Mouse (Mus musculus): ENCODE results near the gene Cenpt.
"Not testable (repeated sequence)": the region's sequence is repeated elsewhere in the genome, so short reads cannot be mapped to it uniquely, and the experiment has no call there.

Cenpt gene

DNA sequence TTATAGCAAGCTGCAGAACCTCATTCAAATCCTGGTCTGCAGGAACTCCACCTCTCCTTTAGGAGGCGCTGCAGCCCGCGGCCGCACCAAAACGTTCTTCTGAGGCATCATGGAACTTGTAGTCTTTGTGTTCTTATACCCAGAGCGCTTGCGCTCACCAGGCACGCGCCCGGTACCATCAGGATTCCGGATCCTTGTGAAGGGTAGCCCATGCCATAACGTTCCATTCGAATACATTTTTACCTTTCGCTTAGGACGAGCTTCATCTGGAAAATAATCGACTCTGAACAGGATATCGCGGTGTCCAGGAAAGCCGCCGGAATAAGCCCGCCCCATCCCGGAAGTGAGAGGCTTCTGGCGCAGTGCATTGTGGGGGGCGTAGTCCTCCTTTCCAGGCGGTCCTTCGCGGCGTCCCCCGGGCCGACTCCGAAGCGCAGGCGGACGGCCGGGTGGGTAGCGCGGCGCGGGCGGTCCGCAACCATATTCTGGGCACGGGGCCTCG lies 1.7 kb upstream of the Cenpt start, which contains the start of gene Thap11:
TSS of gene Thap11 (plus strand) at position 418 of the 502 bp plus-strand sequence.
- peak; percentile 89 to 92 for DNase-seq (ENCODE audit: low spot score in 2 of 2)

DNA sequence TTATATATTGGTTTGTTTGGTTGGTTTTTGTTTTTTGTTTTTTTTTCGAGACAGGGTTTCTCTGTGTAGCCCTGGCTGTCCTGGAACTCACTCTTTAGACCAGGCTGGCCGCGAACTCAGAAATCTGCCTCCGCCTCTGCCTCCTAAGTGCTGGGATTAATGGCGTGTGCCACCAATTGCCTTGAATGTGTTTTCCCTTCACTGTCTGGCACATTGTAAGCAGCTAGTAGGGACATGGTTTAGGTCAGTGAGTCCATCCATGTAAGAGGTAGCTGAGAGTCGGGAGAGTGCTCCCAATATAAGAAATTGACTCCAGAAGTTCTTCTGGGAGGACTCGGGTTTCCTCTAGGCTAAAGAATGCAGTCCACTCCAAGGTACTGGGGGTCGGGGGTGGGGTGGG lies 1.2 kb upstream of the Cenpt start:
- DNase-seq (ENCODE audit: low spot score in 2 of 2), result no peak

DNA sequence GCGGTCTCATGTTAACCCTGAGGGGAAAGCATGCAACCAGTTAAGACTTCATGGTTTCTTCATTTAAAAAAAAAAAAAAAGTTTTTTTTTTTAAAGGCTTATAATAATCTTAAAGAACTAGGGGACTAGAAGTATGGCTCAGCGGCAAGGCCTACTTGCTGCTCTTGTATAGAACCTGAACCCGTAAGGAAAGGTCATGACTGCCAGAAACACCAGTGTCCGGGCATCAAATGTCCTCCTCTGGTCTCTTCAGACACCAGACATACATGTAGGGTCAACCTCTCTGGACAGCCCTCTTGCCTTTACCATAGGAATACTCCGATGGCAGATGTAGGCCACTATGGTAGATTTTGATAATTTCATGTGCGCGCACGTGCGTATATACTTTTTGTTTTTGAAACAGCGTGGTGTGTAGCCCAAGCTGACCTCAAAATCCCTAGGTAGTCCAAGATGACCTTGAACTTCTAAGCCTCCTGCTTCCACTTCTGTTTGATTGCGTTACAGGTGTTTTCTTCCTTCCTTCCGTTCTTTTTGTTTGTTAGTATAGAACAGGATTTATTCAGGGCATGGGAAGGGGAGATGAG lies 840 bp downstream of the Cenpt start:
- DNase-seq (ENCODE audit: low spot score in 2 of 2), result no peak

DNA sequence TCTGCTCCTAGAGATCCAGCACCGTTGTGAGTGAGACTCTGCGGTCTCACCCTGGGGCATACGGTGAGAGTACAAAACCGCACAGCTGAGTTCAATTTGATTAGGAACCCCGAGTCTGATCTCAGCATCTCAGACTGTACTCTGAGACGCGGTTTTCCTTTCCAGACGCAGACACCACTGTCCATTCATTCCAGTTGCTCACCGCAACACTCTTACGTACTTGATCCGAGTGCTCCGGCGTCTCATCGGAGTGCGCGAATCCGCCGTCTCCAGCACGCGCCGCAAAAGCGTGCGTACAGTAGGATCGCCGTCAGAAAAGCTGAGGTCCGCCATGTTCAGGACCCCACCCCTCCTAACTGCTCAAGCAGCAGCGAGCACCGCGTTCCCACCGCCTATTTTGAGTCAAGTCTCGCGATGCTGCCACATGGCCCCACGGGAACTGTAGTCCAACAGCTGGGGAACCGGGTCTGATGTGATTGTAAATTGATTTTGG lies 1.4 kb downstream of the Cenpt start:
- DNase-seq (ENCODE audit: low spot score in 2 of 2), result peak; percentile 89 to 91

DNA sequence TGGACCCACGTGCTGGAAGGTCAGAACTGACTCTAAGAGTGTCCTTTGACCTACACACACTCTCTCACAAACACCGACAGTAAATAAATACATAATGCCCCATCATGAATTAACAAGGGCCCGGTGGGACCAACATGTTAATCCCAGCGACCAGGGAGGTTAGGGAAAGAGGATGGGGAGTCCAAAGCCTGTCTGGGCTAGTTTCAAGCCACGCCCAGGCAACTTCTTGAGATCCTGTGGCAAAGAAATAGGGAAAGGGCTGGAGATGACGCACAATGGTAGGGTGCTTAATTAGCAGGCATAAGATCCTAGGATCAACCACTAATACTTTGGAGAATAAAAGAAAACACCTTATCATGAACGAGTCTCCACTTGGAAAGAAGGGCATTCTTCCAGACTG lies 2.5 kb downstream of the Cenpt start:
- DNase-seq (ENCODE audit: low spot score in 2 of 2), result no peak

DNA sequence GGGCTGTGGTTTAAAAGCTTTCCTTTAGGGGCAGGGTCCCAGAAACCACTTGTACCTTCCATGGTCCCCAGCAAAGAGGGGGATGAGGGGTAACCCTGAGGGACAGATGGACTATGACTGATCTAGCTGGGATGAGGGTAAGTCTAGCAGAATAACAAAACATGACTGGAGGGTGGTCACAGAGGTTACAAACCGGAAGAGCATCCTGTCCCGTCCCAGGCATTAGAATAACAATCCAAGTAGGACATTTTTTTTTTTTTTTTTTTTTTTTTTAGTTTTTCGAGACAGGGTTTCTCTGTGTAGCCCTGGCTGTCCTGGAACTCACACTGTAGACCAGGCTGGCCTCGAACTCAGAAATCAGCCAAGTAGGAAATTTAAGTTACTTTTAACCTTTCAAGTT lies 3.1 kb downstream of the Cenpt start:
- DNase-seq (ENCODE audit: low spot score in 2 of 2), result no peak

DNA sequence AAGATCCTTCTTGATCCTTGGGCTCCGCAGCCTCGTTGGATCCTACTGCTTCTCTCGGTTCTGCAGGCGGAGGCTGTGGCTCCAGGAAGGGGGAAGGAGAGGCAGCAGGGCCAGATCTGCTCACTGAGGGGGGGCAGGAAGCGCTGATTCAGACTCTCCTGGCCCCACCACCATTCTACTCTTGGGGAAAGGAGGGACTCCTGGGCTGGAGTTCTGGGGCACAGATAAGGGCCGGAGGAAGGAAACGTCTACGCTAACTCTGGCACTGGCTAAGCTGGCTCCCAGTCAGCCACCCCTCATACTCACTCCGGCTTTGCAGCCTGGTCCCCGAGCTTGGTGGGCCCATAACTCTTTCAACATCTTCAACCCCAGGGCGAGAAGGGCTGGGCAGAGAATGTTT lies 6.4 kb downstream of the Cenpt start:
- DNase-seq (ENCODE audit: low spot score in 2 of 2), result no peak

DNA sequence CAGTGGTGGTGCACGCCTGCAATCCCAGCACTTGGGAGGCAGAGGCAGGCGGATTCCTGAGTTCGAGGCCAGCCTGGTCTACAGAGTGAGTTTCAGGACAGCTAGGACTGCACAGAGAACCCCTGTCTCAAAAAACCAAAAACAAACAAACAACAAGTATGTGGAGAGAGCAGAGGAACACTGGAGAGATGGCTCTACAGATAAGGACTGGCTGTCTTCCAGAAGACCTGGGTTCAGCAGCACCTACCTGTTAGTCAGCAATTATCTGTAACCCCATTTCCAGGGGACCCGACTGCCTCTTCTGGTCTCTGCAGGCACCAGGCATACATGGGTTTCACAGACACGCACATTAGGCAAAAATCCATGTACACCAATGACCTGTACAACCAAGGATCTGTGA lies 13.9 kb downstream of the Cenpt start:
- no peak for DNase-seq (ENCODE audit: low spot score in 2 of 2)

DNA sequence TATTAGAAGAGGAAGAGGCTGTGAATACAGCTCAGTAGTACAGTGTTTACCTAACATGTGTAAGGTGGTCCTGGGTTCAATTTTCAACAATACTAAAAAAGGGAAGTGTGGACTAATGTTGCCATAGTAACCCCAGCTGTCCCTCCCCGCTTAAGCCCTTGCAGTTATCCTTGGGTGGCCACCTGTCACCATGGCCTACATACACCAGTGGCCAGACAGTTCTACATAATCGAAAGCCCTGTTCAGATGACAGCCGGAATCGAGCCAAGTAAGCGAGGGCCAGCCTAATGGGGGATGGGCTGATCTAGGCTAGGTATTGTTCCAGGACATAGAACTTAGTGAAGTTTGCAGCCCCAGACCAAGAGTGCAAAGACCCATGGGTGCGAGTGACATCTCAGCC lies 16.1 kb downstream of the Cenpt start:
- DNase-seq (ENCODE audit: low spot score in 2 of 2), result no peak

DNA sequence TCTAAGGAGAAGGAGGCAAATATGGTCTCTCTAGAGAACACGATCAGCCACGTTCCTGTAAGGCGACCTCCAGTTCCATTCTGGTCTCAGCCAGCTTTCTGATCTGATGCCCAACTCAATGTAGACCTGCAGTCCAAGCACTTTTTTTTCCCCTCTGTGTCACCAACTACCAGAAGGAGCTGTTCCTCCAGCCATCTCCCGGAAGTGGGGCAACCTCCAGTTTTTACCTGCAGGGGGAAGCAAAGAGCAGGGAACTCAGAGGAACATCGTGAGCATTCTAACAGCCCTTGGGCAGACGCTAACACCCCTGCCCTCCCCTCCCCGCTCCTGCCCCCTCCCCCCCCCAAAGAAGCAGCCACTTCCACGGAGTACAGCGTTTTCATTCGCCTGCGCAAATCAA lies 17.8 kb downstream of the Cenpt start:
- DNase-seq (ENCODE audit: low spot score in 2 of 2), result peak; percentile 65 to 68

DNA sequence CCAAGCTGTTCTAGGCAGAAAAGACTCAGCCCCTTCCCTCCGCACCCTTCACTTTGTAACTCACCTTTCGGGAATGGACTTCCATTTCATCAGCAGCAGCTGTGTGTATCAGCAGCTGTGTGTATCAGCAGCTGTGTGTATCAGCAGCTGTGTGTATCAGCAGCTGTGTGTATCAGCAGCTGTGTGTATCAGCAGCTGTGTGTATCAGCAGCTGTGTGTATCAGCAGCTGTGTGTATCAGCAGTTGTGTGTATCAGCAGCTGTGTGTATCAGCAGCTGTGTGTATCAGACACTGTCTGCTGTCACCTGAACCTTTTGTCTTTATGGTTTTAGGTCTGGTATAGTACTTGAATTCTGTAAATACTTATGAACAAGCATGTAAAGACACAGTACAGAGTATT lies 19.3 kb downstream of the Cenpt start:
- not testable (repeated sequence) for DNase-seq (ENCODE audit: low spot score in 2 of 2)

DNA sequence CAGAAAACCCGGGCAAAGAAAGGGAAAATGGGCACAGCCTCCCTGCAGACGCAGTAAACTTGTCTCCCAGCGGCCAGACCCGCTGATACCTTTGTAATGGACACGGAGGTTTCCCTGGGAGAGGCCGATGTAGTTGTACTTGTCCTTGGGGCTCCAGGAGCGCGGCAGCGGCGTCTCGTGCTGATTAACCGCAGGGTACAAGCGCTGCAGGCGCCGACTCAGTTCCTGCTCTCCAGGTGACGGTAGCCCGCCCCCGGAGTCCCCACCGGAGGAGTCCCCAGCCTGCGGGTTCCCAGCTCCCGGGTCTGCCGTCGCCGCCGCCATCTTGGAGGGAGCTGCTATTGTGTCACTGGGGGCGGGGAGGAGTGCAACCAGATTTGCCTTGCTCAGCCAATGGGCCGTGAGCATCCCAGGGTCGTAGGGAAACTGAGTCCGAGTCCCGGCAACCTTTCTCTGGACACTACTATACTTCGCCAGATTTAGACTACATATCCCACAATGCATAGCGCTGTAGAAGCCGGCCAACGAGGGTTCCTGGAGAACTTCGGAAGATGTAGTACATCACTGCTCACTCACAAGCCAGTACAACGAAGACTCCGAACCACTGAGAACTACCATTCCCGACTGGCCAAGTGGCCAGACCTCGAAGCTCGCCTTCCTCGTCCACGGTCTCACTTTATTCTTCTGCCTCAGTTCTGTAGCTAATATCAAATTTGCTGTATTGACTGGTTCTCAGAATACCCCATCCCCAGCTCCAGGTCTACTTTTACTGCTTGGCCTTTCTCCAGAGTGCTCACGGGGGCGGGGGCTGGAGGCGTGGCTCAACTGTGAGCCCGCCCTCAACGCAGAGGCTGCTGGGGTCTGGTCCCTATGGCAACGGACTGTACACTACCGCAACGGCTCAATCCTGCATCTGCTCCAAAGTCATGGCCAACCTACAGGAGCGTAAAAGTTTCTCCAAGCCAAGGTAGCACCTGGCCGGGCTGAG lies 25.9 kb downstream of the Cenpt start, which contains the start of the genes Ranbp10 and Tsnaxip1:
TSS of gene Ranbp10 (minus strand) at position 490 of the 988 bp plus-strand sequence.
TSS of gene Tsnaxip1 (plus strand) at position 871 of the 988 bp plus-strand sequence.
- peak; percentile 97 to 99 for DNase-seq (ENCODE audit: low spot score in 2 of 2)

DNA sequence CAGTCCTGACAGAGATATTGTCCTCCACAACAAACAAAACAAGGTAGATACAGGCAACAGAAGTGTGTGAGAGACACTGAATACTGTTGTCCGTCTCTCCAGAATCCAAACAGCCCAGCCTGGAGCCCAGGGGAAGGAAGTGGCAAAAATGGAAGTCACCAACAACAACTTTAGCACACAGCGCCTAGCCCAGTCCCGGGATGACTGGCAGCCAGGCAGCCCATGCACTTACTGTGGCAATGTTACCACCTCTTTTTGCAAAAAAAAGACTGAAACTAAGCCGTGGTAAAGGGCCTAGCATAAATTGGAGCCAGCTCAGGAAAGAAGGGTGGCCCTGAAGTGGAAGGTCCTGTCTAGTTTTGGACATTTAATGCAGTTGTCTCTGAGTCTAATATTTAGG lies 26.7 kb downstream of the Cenpt start:
- no peak for DNase-seq (ENCODE audit: low spot score in 2 of 2)

DNA sequence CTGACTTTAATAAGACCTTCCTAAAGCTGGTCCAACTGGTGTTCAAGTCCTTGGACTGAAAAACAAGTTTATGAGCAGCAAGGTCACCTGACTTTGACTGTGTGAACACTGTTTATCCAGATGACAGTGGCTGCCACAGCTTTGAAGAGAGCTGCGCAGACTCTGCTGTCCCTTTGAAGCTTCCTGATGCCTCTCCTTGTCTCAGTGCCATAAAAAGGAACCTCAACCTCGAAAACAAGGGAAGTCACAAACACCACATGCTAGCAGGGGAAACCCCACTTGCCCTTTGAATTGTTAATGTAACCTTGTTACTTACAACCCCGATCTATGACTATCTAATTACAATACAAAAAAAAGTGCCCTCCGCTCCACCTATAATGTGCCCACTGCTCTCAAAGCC lies 27.6 kb downstream of the Cenpt start:
- no peak for DNase-seq (ENCODE audit: low spot score in 2 of 2)

DNA sequence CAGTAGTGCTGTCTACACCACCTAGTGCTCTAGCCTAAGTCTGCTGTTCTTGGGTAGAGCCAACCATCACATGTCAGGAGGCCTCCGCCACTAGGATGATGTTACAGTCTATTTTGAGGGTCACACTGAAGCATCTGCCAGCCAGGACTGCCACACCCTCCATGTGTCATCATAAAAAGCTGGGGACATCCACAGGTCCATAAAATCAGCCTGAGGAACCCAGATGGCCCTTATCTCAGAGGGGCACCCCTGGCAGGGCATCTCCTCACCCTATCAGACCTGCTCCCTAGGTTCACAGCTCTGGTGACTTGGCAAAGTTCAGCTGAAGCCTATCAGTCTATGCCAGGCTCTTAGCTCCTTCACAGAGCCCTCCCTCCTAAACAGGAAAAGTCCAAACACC lies 32.2 kb downstream of the Cenpt start:
- DNase-seq (ENCODE audit: low spot score in 2 of 2), result no peak

DNA sequence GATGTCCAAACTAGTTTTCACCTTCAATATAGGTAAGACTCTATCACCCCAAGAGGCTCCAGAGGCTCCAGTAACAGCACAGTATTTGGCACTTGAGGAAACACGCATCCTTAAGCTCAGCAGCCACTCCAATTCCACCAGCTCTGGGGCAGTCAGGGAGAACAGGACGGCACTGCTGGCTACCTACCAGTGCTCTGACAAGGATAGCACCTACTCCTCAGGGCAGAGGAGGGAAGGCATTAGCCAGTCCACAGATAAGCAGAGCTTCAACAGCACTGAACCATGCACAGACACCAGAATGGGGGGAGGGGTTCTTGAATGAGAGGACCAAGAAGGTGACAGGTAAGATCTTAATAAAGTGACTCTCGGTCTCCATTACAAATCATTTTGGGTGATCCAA lies 33.4 kb downstream of the Cenpt start:
- DNase-seq (ENCODE audit: low spot score in 2 of 2), result no peak

DNA sequence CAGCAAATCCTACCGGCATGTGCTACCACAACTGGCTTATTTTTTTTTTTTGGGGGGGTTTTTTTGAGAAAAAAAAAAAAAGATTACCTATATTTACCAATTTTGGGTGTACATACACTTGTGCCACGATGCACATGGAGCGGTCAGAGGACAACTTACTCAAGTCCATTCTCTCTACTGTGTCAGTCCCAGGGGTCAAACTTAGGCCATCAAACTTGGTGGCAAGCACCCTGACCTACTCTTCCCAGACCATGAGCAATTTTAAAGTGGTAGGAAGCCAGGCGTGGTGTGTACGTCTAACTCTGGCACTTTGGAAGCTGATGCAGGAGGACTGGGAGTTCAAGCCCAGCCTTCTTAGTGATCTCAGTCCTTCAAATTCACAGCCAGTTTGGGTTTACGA lies 39.8 kb downstream of the Cenpt start:
- DNase-seq (ENCODE audit: low spot score in 2 of 2), result no peak

DNA sequence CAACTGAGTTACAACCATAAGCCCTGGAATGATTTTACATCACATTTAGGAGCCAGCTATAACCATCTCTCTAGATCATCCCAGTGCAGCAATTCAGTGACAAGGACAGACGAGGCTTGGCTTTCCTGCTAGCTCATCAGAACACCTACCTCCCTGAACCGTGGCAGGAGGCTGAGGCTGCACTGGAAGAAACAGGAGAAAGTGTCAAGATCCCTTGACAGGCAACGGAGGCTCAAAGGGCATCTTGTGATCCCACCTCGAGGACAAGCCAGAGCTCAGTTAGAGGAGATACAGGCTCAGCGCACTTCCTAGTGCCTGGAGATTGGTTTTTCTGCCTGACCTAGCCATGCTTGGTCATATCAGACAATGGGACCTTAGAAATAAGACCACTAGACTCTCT lies 40.6 kb downstream of the Cenpt start:
- DNase-seq (ENCODE audit: low spot score in 2 of 2), result no peak

DNA sequence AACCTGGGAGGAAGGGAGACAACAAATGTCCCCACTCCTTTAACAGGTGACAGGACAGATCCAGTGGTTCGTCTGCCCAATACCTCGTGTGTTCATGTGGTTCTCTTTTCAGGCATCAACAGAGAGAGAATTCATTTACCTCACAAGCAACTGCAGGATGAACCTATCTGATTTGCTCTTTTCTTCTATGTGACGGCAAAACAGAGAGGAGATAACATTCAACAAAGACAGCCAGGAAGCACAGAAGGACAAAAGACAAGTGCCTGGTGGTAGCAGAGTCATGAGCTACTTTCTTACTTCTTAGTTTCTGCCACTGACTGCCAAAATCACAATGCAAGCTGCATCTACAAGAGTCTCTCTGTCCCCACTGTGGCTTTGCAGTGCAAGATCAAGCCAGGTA lies 41.5 kb downstream of the Cenpt start:
- DNase-seq (ENCODE audit: low spot score in 2 of 2), result no peak

DNA sequence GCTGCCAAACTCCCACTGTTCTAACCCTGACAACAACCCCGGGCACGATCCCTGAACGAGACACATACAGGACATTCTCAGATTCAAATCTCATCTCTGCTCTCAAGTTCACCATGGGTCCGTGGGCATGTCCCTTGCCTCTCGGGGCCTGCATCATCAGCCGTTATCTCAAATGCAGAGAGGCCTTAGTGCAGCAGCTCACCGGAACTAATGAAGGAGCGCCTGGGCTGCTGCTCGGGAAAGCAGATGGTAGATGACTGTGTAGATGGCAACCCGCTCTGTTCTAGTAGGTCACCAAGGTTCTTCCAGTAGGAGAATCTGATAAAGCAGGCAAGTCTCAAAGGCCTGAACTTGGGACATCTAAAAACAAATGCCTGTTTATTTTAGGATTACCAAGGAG lies 42.0 kb downstream of the Cenpt start:
- DNase-seq (ENCODE audit: low spot score in 2 of 2), result no peak

DNA sequence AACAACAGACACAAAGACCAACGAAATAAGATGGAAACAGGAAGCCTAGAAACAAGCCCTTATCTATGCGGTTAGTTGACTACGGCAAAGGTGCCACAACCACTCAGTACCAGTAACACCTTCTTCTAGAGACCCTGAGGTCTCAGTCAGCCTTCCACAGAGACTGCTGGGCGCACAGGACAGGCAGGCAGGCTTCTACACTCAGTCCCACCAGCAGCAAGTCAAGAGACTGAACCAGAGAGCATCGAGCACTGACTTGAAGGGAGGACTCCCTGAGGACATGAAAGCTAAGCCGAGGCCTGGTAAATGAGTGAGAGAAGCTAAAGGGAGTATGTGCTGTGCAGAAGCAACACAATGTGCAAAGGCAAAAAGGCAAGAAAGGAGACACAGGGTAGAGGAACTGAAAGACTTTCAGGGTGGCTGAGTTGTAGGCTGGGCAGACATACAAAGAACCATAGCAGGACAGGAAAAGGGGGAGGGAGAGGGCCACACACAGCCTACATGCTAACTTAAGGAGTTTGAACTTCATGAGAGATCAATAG lies 42.8 kb downstream of the Cenpt start:
- no peak for DNase-seq (ENCODE audit: low spot score in 2 of 2)

DNA sequence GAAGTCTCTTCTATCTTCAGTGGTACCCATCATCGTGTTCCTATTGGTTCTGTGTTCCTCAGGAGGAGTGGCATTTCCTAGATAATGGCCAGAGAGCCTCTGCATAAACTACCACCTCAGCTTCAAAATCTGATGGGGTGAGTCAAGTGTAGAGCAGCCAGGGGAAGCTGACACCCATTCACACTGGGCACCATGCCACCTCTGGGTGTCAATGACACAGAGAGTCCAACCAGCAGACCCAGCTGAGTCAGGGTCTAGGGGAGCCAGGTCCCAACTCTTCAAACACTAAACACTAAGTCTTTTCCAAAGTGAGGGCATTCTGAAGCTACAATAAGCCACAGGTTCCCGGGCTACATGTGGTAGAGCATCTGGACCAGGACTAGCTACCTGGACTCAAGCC lies 44.6 kb downstream of the Cenpt start:
- DNase-seq (ENCODE audit: low spot score in 2 of 2), result no peak
